Mouse (Mus musculus) heart, postnatal 36 days (tissue): ENCODE results near the gene Hspb8. TPM values are rescaled to one million over a fixed set of nuclear protein-coding genes. Genes with fewer than 3 reads are reported as not detected.

Experiments used
- DNase-seq, 2 experiments: peaks; one replicate each; pipeline ENCODE4 v3.0.0; 2021 to 2022
- intact Hi-C: fragments of 180-260 bp; cut with DNase I; formaldehyde crosslinking; loops from one replicate; pipeline ENCODE4 v1.15.1; 2025
- total RNA-seq, 2 experiments: library from RNA; stranded (reverse); gene quantifications; 2 replicates each; pipeline ENCODE4 v1.2.3; 2021

The Hspb8 gene
- 100 to 1,000 TPM; 386 to 424 TPM for total RNA-seq

- intact Hi-C loops = loop anchor here (2.0 kb wide), 1 partner anchor 26 kb away; no protein-coding TSS in a partner anchor
- DNase-seq = peak; percentile 82 to 84
Observed at GRCm38 (mm10) chr5:116422699-116423201, at the start of gene Hspb8. Gene Hspb8, minus strand, starts transcription at chr5:116422864.

GRCm38 (mm10) chr5:116461354-116462042, 38.8 kb upstream of the Hspb8 start:
- intact Hi-C loops = no loop called here
- no peak for DNase-seq

GRCm38 (mm10) chr5:116459970-116460369, 37.3 kb upstream of the Hspb8 start:
- DNase-seq = no peak
- intact Hi-C loops = no loop called here

- DNase-seq = no peak
- intact Hi-C loops = no loop called here
Observed at GRCm38 (mm10) chr5:116457791-116458190, 35.1 kb upstream of the Hspb8 start.

- intact Hi-C loops = no loop called here
- no peak for DNase-seq
Observed at GRCm38 (mm10) chr5:116456796-116457515, 34.3 kb upstream of the Hspb8 start.

GRCm38 (mm10) chr5:116453401-116453851, 30.8 kb upstream of the Hspb8 start:
- intact Hi-C loops = loop anchor here (1.0 kb wide), 1 partner anchor 67 kb away; no protein-coding TSS in a partner anchor
- peak; percentile 72 to 74 for DNase-seq

- peak; percentile 22 to 27 for DNase-seq
- intact Hi-C loops = no loop called here
Observed at GRCm38 (mm10) chr5:116450901-116451300, 28.2 kb upstream of the Hspb8 start.

GRCm38 (mm10) chr5:116449522-116450225, 27.0 kb upstream of the Hspb8 start:
- intact Hi-C loops = loop anchor here (2.0 kb wide), 1 partner anchor 27 kb away; the partner anchor contains the start of gene Hspb8
- DNase-seq = peak in 1 of 2 experiments; percentile 33

- DNase-seq = no peak
- intact Hi-C loops = loop anchor here (2.0 kb wide), 1 partner anchor 26 kb away; the partner anchor contains the start of gene Hspb8
Observed at GRCm38 (mm10) chr5:116448409-116449191, 25.9 kb upstream of the Hspb8 start.

GRCm38 (mm10) chr5:116447821-116448350, 25.2 kb upstream of the Hspb8 start:
- intact Hi-C loops = loop anchor here (2.0 kb wide), 1 partner anchor 25 kb away; the partner anchor contains the start of gene Hspb8
- no peak for DNase-seq

GRCm38 (mm10) chr5:116446552-116446951, 23.9 kb upstream of the Hspb8 start:
- intact Hi-C loops = no loop called here
- DNase-seq = no peak

- intact Hi-C loops = no loop called here
- no peak for DNase-seq
Observed at GRCm38 (mm10) chr5:116445634-116446367, 23.1 kb upstream of the Hspb8 start.

GRCm38 (mm10) chr5:116444517-116444916, 21.9 kb upstream of the Hspb8 start:
- intact Hi-C loops = no loop called here
- DNase-seq = peak in 1 of 2 experiments; percentile 23

- intact Hi-C loops = no loop called here
- DNase-seq = peak; percentile 50 to 65
Observed at GRCm38 (mm10) chr5:116443459-116443940, 20.8 kb upstream of the Hspb8 start.

GRCm38 (mm10) chr5:116442697-116443458, 20.2 kb upstream of the Hspb8 start:
- DNase-seq = no peak
- intact Hi-C loops = no loop called here

GRCm38 (mm10) chr5:116440251-116440650, 17.6 kb upstream of the Hspb8 start:
- no peak for DNase-seq
- intact Hi-C loops = no loop called here

- no peak for DNase-seq
- intact Hi-C loops = no loop called here
Observed at GRCm38 (mm10) chr5:116438328-116438727, 15.7 kb upstream of the Hspb8 start.

GRCm38 (mm10) chr5:116436117-116436516, 13.5 kb upstream of the Hspb8 start:
- intact Hi-C loops = no loop called here

More at GRCm38 (mm10) chr5:116436117-116436516, 13.5 kb upstream of the Hspb8 start:
- no peak for DNase-seq
